Mouse (Mus musculus) heart, postnatal 0 days (tissue): ENCODE results near the gene Uhrf1bp1l.

Experiments
- CTCF ChIP-seq: IDR thresholded peaks from 2 replicates; pipeline ENCODE4 v1.5.1; 2016; ENCODE audit warnings: antibody characterized with exemption, control low read depth, low read depth
- EP300 ChIP-seq: IDR thresholded peaks from 2 replicates; pipeline ENCODE4 v1.6.1; 2016; ENCODE audit warnings: antibody characterized with exemption, low read depth

DNA sequence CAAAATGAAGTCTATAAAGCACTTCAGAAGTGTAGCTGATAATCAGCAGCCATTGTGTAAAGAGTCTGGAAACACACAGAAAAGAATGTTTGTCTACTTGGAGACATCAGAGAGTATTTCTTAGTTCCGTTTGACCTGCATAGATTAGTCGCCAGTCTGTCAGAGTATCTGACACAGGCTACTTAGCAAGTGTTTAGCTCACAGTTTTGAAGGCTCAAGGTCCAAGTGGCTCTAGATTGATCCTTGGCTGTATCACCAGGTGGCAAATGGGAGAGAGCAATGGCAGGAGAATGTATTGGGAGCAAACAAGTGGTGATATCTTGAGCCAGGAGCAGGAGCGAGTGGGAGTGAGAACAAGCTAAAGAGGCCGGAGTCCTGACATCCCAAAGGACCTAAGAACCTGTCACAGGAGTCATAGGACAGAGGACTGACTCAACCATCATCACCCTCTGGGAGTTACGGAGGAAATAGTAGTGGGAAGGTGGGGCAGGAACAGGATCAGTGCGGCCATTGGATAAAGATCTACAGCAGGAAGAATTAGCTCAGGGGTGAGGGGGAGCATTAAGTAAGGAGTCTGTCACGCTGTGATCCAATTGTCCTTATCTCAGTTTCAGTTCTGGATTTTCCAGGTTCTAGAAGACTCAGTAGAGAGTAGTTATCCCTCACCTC, 23.7 kb downstream of the Uhrf1bp1l start:
- TF ChIP-seq EP300 (no peak), CTCF (no peak)
